Mouse (Mus musculus): ENCODE results near the gene Mkks. TPM values are rescaled to one million over a fixed set of nuclear protein-coding genes. Genes with fewer than 3 reads are reported as not detected.

The Mkks gene
- 10.6 and 12.7 TPM in 2 replicates for polyA plus RNA-seq (2016; fragmentation: Nextera tagmentation; extraction: Ambion mirVana)

DNA sequence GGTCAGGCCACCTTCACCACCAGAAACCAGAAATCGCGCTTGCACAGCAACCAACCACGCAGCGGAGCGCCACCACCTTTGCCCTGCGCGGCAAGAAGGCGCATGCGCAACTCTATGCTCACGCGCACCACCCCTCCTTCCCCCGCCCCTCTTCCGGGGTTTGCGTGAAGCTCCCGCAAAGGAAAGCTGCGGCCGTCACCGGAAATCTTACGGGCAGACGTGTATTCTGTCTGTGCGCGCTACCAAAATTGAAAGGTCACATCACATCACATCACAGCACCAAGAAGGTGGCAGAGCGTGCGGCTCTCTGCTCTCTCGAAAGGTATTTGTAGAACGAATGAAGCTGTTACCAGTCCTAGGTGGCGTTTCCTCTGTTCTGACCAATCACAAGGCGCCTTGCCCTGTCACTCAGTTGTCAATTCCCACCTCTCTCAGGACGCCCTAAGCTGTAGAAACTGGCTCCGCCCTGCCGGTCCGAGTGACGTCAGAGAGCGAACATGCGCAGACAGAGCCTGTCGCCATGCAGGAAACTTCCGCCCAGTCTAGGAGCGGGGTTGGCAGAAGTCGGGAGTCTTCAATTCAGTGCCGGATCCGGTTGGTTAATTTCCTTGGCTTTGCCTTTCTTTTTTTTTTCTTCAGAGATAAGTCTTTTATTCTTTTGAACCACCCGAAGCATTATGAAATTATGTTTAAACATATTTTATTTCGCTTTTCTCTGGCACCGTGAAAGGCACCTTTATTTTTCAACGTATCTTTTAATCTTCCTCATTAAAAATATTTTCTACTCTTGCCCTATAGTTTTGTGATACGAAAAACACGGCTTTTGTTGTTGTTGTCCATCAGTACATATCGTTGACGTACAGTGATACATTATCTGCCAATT is at the start of gene Mkks, which contains the start of the genes Slx4ip and AL731706.1:
Gene Mkks (minus strand): TSS at position 322 of the 883 bp plus-strand sequence.
Gene Slx4ip (plus strand): TSS at position 151 of the 883 bp plus-strand sequence.
Gene AL731706.1 (minus strand): TSS at position 322 of the 883 bp plus-strand sequence.
- peaks cover 6% of the 10 kb centered on the region for H3K4me1 ChIP-seq
- peak; percentile 98 for ATAC-seq (ENCODE audit: low FRiP score)
- peak within 1 kb of the TSS; percentile 89 for H3K27ac ChIP-seq
- peak within 1 kb of the TSS; percentile 48 for H3K4me2 ChIP-seq
- WGBS = under 1% methylated on average over 49 of the region's 49 CpGs
- H3K9me3 ChIP-seq = no peaks in the 10 kb centered on the region
- peak within 1 kb of the TSS; percentile 66 for H3K9ac ChIP-seq
- H3K36me3 ChIP-seq (replicated peaks) = no peaks in the 10 kb centered on the region
- H3K4me3 ChIP-seq (replicated peaks) = peak within 1 kb of the TSS; percentile 67
- H3K27me3 ChIP-seq = no peaks in the 10 kb centered on the region

- Histone ChIP-seq H3K4me1 (no peaks in the 10 kb centered on the region), H3K27ac (no peak overlapping the region), H3K27me3 (no peaks in the 10 kb centered on the region), H3K4me3 (replicated peaks) (no peak overlapping the region), H3K36me3 (replicated peaks) (no peaks in the 10 kb centered on the region), H3K9ac (no peak overlapping the region), H3K9me3 (no peaks in the 10 kb centered on the region), H3K4me2 (no peak overlapping the region)
- no peak for ATAC-seq (ENCODE audit: low FRiP score)
- WGBS = 88% methylated on average over 1 of the region's 1 CpGs
Observed at GRCm38 (mm10) chr2:136938249-136938648, 47.1 kb upstream of the Mkks start.

GRCm38 (mm10) chr2:136936391-136937288 is 45.5 kb upstream of the Mkks start:
- H3K4me2 ChIP-seq = no peak overlapping the region
- no peaks in the 10 kb centered on the region for H3K27me3 ChIP-seq
- H3K4me1 ChIP-seq = no peaks in the 10 kb centered on the region
- no peak overlapping the region for H3K4me3 ChIP-seq (replicated peaks)
- H3K36me3 ChIP-seq (replicated peaks) = no peaks in the 10 kb centered on the region
- no peak overlapping the region for H3K9ac ChIP-seq
- no peaks in the 10 kb centered on the region for H3K9me3 ChIP-seq
- no peak overlapping the region for H3K27ac ChIP-seq
- 91% methylated on average over 4 of the region's 4 CpGs for WGBS
- no peak for ATAC-seq (ENCODE audit: low FRiP score)

- Histone ChIP-seq H3K4me1 (no peaks in the 10 kb centered on the region), H3K27me3 (no peaks in the 10 kb centered on the region), H3K9me3 (no peaks in the 10 kb centered on the region), H3K27ac (no peak overlapping the region), H3K9ac (no peak overlapping the region), H3K36me3 (replicated peaks) (no peaks in the 10 kb centered on the region), H3K4me3 (replicated peaks) (no peak overlapping the region), H3K4me2 (no peak overlapping the region)
- 79% methylated on average over 4 of the region's 4 CpGs for WGBS
- ATAC-seq (ENCODE audit: low FRiP score) = no peak
Observed at GRCm38 (mm10) chr2:136921003-136921408, 29.8 kb upstream of the Mkks start.

DNA sequence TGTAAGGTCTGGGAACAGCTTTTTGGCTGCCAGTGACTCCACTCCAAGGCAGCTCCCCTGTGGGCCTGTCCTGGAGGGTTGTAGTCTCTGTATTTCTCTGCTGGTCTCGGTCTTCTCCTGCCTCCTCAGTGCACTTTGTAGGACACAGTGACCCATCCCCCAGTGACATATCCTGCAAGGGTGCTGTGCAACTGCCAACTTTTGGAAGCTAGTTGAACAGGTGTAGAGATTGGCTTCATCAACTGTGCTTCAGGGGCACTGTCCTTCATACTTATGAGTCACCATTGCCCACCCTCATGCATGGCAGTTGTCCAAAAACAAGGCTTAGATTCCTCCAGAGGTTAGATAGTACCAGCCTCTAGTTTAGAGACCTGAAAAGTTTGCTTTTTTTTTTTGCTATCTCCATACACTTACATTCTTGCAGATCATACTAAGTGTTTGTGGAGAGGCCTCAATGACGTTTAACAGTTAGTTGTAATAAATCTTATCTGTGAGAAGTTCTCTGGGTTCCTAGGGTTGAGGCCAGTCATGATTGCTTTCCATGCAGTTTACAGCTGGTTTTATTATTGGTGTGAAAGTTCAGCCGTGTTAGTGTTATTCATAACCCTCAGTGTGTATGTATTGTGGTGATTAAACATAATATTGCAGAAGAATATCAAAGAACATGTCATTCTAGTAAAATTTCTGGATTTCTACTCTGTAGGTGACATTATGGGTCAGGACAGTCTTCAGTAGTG is 29.2 kb upstream of the Mkks start:
- Histone ChIP-seq H3K9me3 (no peaks in the 10 kb centered on the region), H3K9ac (no peak overlapping the region), H3K4me1 (no peaks in the 10 kb centered on the region), H3K27me3 (no peaks in the 10 kb centered on the region), H3K4me2 (no peak overlapping the region), H3K36me3 (replicated peaks) (no peaks in the 10 kb centered on the region), H3K27ac (no peak overlapping the region), H3K4me3 (replicated peaks) (no peak overlapping the region)
- ATAC-seq (ENCODE audit: low FRiP score) = no peak
- 90% methylated on average over 3 of the region's 3 CpGs for WGBS

GRCm38 (mm10) chr2:136919433-136919832 is 28.2 kb upstream of the Mkks start:
- no peak overlapping the region for H3K4me2 ChIP-seq
- H3K27me3 ChIP-seq = no peaks in the 10 kb centered on the region
- 94% methylated on average over 1 of the region's 1 CpGs for WGBS
- H3K9ac ChIP-seq = no peak overlapping the region
- no peak overlapping the region for H3K27ac ChIP-seq
- H3K36me3 ChIP-seq (replicated peaks) = no peaks in the 10 kb centered on the region
- H3K4me3 ChIP-seq (replicated peaks) = no peak overlapping the region
- ATAC-seq (ENCODE audit: low FRiP score) = no peak
- no peaks in the 10 kb centered on the region for H3K4me1 ChIP-seq
- no peaks in the 10 kb centered on the region for H3K9me3 ChIP-seq

GRCm38 (mm10) chr2:136914334-136914902 is 23.2 kb upstream of the Mkks start:
- Histone ChIP-seq H3K4me2 (no peak overlapping the region), H3K4me1 (peaks cover 19% of the 10 kb centered on the region), H3K9ac (no peak overlapping the region), H3K27me3 (no peaks in the 10 kb centered on the region), H3K36me3 (replicated peaks) (no peaks in the 10 kb centered on the region), H3K4me3 (replicated peaks) (no peak overlapping the region), H3K9me3 (no peaks in the 10 kb centered on the region), H3K27ac (no peak overlapping the region)
- WGBS = 59% methylated on average over 3 of the region's 3 CpGs
- 0 out of 2 replicates have a peak, but pooled peaks have one; percentile 43 for ATAC-seq (ENCODE audit: low FRiP score)

DNA sequence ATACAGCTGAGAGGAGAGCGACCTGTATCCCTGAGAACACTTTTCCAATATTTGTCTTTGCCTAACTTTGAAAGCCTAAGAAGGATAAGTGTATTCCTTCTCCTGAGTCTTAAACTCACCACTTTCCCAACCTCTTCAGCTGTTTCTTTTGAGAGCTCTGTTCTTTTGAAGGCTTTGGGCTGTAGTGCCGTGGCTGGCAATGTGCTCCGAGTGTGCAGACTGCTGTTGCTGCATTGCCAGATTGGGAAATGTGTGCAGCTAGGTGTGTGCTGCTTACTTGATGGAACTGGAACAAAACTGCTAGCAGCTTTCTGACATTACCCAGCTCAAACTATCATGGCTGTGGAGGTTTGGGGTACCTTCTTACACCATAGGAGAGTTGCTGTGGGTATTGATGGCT is 21.8 kb upstream of the Mkks start:
- Histone ChIP-seq H3K9me3 (no peaks in the 10 kb centered on the region), H3K36me3 (replicated peaks) (no peaks in the 10 kb centered on the region), H3K4me3 (replicated peaks) (no peak overlapping the region), H3K27me3 (no peaks in the 10 kb centered on the region), H3K27ac (no peak overlapping the region), H3K4me2 (no peak overlapping the region), H3K4me1 (peaks cover 19% of the 10 kb centered on the region), H3K9ac (no peak overlapping the region)
- 22% methylated on average over 3 of the region's 3 CpGs for whole genome bisulfite sequencing
- ATAC-seq (ENCODE audit: low FRiP score) = no peak

DNA sequence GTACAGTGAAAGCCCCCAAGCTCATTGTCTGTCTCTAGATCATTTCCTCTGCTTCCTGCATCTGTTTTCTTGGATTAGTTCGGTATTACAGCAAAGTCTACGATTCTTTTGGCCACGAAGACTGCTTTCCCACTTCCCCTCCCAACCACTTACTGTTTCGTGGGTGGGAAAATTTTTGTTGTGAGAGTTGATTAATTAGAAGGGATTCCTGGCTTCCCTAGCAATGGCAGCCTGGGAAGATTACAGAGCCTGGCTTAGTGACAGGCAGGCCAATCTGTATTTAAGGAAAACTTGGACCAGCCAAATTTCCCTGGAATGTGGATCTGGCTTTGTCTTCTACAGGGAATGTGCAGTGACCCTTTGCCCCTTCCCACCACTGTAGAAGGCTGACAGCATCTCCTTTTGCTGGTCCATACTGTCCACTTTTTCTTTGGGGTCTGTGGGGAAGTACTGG is 20.8 kb upstream of the Mkks start:
- Histone ChIP-seq H3K4me2 (0 out of 2 replicates have a peak overlapping the region, but pooled peaks have one; percentile 6), H3K4me1 (peaks cover 19% of the 10 kb centered on the region), H3K27me3 (no peaks in the 10 kb centered on the region), H3K4me3 (replicated peaks) (no peak overlapping the region), H3K9me3 (no peaks in the 10 kb centered on the region), H3K9ac (no peak overlapping the region), H3K36me3 (replicated peaks) (no peaks in the 10 kb centered on the region), H3K27ac (no peak overlapping the region)
- WGBS = 4% methylated on average over 4 of the region's 4 CpGs
- ATAC-seq (ENCODE audit: low FRiP score) = peak; percentile 54

DNA sequence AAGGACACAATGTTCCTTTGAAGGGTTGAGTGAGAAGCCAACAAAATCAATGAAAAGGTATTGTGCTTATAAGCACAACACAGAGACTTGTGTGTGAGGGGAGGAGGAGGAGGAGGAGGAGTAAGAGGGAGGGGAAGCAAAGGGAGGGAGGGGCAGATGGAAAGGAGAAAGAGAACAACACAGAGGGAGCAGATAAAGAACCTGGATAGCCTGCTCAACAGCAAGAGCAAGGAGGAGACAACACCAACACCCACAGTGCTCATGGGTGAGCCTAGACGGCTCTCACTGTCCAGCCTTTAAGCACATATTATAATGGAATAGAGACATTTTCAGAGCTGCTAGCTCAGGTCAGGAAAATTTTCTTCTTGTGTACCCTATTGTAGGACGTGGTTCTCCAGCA is 18.1 kb upstream of the Mkks start:
- Histone ChIP-seq H3K4me3 (replicated peaks) (no peak overlapping the region), H3K9me3 (no peaks in the 10 kb centered on the region), H3K27me3 (no peaks in the 10 kb centered on the region), H3K4me2 (no peak overlapping the region), H3K4me1 (peaks cover 19% of the 10 kb centered on the region), H3K9ac (no peak overlapping the region), H3K36me3 (replicated peaks) (peaks cover 7% of the 10 kb centered on the region; the same call in 1 of the 2 replicates), H3K27ac (no peak overlapping the region)
- ATAC-seq (ENCODE audit: low FRiP score) = no peak
- 60% methylated on average over 2 of the region's 2 CpGs for WGBS

- H3K4me1 ChIP-seq = peaks cover 19% of the 10 kb centered on the region
- H3K9ac ChIP-seq = no peak overlapping the region
- no peak for ATAC-seq (ENCODE audit: low FRiP score)
- H3K4me2 ChIP-seq = no peak overlapping the region
- no peak overlapping the region for H3K27ac ChIP-seq
- H3K36me3 ChIP-seq (replicated peaks) = peaks cover 7% of the 10 kb centered on the region; the same call in 1 of the 2 replicates
- 77% methylated on average over 3 of the region's 3 CpGs for WGBS
- no peaks in the 10 kb centered on the region for H3K27me3 ChIP-seq
- no peak overlapping the region for H3K4me3 ChIP-seq (replicated peaks)
- H3K9me3 ChIP-seq = no peaks in the 10 kb centered on the region
Observed at GRCm38 (mm10) chr2:136908596-136908995, 17.4 kb upstream of the Mkks start.
